Mouse (Mus musculus) thymus, adult 18-20 months (tissue): ENCODE measurements around the gene Gadd45gip1.
"Not testable (repeated sequence)": the region's sequence is repeated elsewhere in the genome, so short reads cannot be mapped to it uniquely, and the experiment has no call there.

Experiments used
- DNase-seq, 2 experiments: peaks; one replicate each; pipeline ENCODE4 v3.0.0; 2022; ENCODE audit warnings: mixed read lengths in 2 of 2

Gadd45gip1 gene

GRCm38 (mm10) chr8:84797971-84798370, 33.4 kb upstream of the Gadd45gip1 start:
- no peak for DNase-seq

GRCm38 (mm10) chr8:84798446-84799135, 32.7 kb upstream of the Gadd45gip1 start:
- DNase-seq = no peak

GRCm38 (mm10) chr8:84799136-84799931, 32.0 kb upstream of the Gadd45gip1 start:
- no peak for DNase-seq

GRCm38 (mm10) chr8:84799999-84800831, 31.1 kb upstream of the Gadd45gip1 start, which contains the start of gene Nfix:
Nfix (minus strand) TSS chr8:84800344.
- DNase-seq = no peak

GRCm38 (mm10) chr8:84806031-84806430, 25.3 kb upstream of the Gadd45gip1 start:
- DNase-seq = no peak

GRCm38 (mm10) chr8:84809109-84809940, 22.0 kb upstream of the Gadd45gip1 start:
- DNase-seq = no peak

GRCm38 (mm10) chr8:84809941-84810280, 21.4 kb upstream of the Gadd45gip1 start:
- DNase-seq = no peak

- DNase-seq = peak; percentile 61 to 67
Observed at GRCm38 (mm10) chr8:84810896-84811295, 20.4 kb upstream of the Gadd45gip1 start.

- no peak for DNase-seq
Observed at GRCm38 (mm10) chr8:84811303-84811702, 20.0 kb upstream of the Gadd45gip1 start.

- DNase-seq = peak; percentile 42 to 60
Observed at GRCm38 (mm10) chr8:84813059-84813458, 18.3 kb upstream of the Gadd45gip1 start.

- no peak for DNase-seq
Observed at GRCm38 (mm10) chr8:84813830-84814229, 17.5 kb upstream of the Gadd45gip1 start.

GRCm38 (mm10) chr8:84814240-84814554, 17.1 kb upstream of the Gadd45gip1 start:
- no peak for DNase-seq

- no peak for DNase-seq
Observed at GRCm38 (mm10) chr8:84814555-84815441, 16.5 kb upstream of the Gadd45gip1 start.

GRCm38 (mm10) chr8:84815547-84815946, 15.8 kb upstream of the Gadd45gip1 start:
- DNase-seq = peak; percentile 75 to 78

GRCm38 (mm10) chr8:84816117-84816516, 15.2 kb upstream of the Gadd45gip1 start:
- no peak for DNase-seq

GRCm38 (mm10) chr8:84822723-84823122, 8.6 kb upstream of the Gadd45gip1 start, which contains the start of gene Dand5:
Dand5 (minus strand) TSS chr8:84822823.
- DNase-seq = no peak

GRCm38 (mm10) chr8:84823653-84824052, 7.7 kb upstream of the Gadd45gip1 start:
- DNase-seq = peak; percentile 22 to 37

GRCm38 (mm10) chr8:84825636-84826035, 5.7 kb upstream of the Gadd45gip1 start:
- peak; percentile 17 to 44 for DNase-seq

GRCm38 (mm10) chr8:84826518-84826917, 4.8 kb upstream of the Gadd45gip1 start:
- DNase-seq = not testable (repeated sequence)

GRCm38 (mm10) chr8:84832034-84832717, 854 bp downstream of the Gadd45gip1 start:
- peak; percentile 66 to 69 for DNase-seq
